Mouse (Mus musculus) bone marrow, adult 2 months (tissue): Measurements from ENCODE around the gene Ccdc113.

Experiments
- CTCF ChIP-seq: fragments of 200-500 bp; IDR thresholded peaks from 2 replicates; pipeline ENCODE4 v1.5.1; 2011; ENCODE audit warnings: low read length, control low read depth; ENCODE audit not compliant: control insufficient read depth, insufficient read depth
- POLR2A ChIP-seq: fragments of 200-500 bp; IDR thresholded peaks from 2 replicates; pipeline ENCODE4 v1.6.1; 2011; ENCODE audit warnings: low read depth, mild to moderate bottlenecking, control low read depth, low read length, borderline replicate concordance; ENCODE audit not compliant: control insufficient read depth

- TF ChIP-seq CTCF (no peak), POLR2A (no peak)
These were observed 41.8 kb upstream of the Ccdc113 start for GRCm38 (mm10) chr8:95492057-95492456.
